Mouse (Mus musculus): ENCODE results near the gene Mfsd4a. TPM values are rescaled to one million over a fixed set of nuclear protein-coding genes. Genes with fewer than 3 reads are reported as not detected.
A peak's percentile ranks its signal among the peaks of the same experiment; 100 is the strongest.

Gene Mfsd4a
- polyA plus RNA-seq, 2 experiments from 2014 or later, result 29.5 to 38.7 TPM

GRCm38 (mm10) chr1:131983806-131984205 is 84.1 kb downstream of the Mfsd4a start:
- no peak for ATAC-seq

DNA sequence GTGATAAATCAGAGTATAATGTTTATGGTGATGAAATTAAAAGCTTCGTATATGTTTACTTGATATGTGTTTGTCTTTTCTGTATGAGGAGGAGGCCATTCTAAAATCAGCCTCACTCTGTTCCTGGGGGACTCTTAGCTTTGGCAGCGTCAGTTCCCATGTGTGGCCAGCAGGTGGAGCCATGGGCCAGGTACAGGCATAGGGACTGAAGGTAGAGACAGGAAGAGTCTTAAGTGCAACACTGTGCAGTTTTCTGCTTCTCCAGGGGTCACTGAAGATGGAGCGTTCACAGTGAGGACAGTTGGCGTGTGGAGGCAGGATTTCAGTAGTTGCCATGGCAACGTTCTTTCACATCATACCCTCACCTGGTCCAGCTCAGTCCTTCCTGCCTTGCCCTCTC is 85.0 kb downstream of the Mfsd4a start:
- ATAC-seq, result peak; percentile 92

- ATAC-seq, result peak; percentile 68
These were observed 86.4 kb downstream of the Mfsd4a start for GRCm38 (mm10) chr1:131981378-131982013.

DNA sequence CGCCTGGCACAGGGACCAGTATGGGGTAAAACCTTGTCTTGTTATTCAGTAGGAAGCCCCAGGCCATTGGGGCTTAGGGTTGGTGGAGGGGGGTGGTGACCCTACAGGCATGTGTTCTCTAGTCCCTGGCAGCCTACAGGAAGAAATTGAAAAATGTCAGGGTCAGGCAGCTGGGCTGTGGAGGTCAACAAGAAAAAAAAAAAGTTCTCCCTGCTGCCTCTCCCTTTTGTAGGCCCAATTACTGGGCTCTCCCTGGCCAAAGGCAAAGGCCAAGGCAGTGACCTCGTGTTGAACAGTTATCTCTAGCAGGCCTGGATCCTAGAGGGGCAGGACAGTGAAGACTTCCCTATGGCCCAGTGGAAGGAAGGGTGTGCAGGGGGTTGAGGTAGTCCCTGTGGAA is 87.4 kb downstream of the Mfsd4a start:
- no peak for ATAC-seq

- no peak for ATAC-seq
These were observed 91.0 kb downstream of the Mfsd4a start for GRCm38 (mm10) chr1:131976886-131977285.

- ATAC-seq, result no peak
These were observed 93.9 kb downstream of the Mfsd4a start for GRCm38 (mm10) chr1:131973991-131974390.

Other genes starting within 250 kb of the Mfsd4a start
- 10 to 100 TPM; 16.0 to 21.5 TPM for gene Slc41a1, start 240.6 kb downstream of the Mfsd4a start, polyA plus RNA-seq (2017; shearing (Covaris generic))
- 10 to 100 TPM; 35.6 to 36.8 TPM for gene Rab29, start 200.8 kb downstream of the Mfsd4a start, polyA plus RNA-seq (2017; shearing (Covaris generic))
- gene Nucks1, start 157.5 kb downstream of the Mfsd4a start, polyA plus RNA-seq (2017; shearing (Covaris generic)), result 10 to 100 TPM; 39.1 to 46.2 TPM
- gene Slc45a3, start 105.1 kb downstream of the Mfsd4a start, polyA plus RNA-seq (2017; shearing (Covaris generic)), result under 1 TPM; 0.26 to 0.49 TPM
- gene Elk4, start 60.5 kb downstream of the Mfsd4a start, polyA plus RNA-seq (2017; shearing (Covaris generic)), result 10 to 100 TPM; 58.2 to 68.3 TPM
- not detected for gene Cdk18, start 71.6 kb upstream of the Mfsd4a start, polyA plus RNA-seq (2017; shearing (Covaris generic))
- gene Lemd1, start 123.4 kb upstream of the Mfsd4a start, polyA plus RNA-seq (2017; shearing (Covaris generic)), result not detected
- gene AC124108.1, start 123.4 kb upstream of the Mfsd4a start, polyA plus RNA-seq (2017; shearing (Covaris generic)), result not detected
- gene Gm10188, start 161.7 kb upstream of the Mfsd4a start, polyA plus RNA-seq (2017; shearing (Covaris generic)), result not detected
- under 1 TPM in 1 of 2 experiments, not detected in 1; 0.07 TPM for gene Klhdc8a, start 230.6 kb upstream of the Mfsd4a start, polyA plus RNA-seq (2017; shearing (Covaris generic))
- gene Nuak2, start 248.1 kb upstream of the Mfsd4a start, polyA plus RNA-seq (2017; shearing (Covaris generic)), result 1 to 10 TPM; 2.0 to 4.3 TPM